Mouse (Mus musculus) T-cell, adult 2 months (primary cell): ENCODE data around the gene Rps27a.

ENCODE experiments used
- DNase-seq: peaks from one replicate; pipeline ENCODE4 v3.0.0; 2022; ENCODE audit warnings: low spot score

The Rps27a gene

GRCm38 (mm10) chr11:29512818-29513535 is 34.9 kb downstream of the Rps27a start:
- no peak for DNase-seq

GRCm38 (mm10) chr11:29509421-29509820 is 38.5 kb downstream of the Rps27a start:
- no peak for DNase-seq

DNA sequence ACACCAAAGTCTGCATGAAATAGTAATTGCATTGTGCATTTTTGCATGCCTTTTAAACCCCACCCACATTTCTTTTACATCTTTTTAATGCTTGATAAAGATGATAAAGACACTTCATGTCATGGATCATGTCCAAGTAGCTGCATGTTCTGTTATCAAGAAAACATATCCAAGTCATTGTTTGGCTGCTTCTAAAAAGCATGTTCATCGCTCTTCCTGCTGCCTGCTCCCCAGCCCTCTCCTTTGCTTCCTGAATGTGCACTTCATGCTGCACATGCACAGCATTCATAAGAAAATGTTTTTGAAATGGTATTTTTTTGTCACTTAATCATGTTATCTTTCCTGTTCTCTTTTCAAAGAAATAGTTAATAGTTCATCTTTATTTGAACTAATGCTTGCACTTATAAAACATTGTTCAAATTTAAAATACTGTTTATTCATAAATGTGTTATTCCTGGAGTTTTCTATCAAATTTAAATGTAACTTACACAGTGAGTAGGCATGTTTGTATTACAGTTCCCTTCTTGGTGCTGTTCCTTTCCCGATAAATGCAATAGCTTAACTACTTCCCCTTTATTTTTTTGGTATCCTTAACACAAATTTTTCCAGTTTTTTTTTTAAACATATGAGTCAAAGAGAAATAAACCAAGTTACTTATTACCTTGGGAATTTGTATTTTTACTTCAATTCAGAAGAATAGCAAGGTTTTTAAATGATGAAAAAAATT is 42.8 kb downstream of the Rps27a start:
- no peak for DNase-seq

- DNase-seq = no peak
Observed at GRCm38 (mm10) chr11:29503948-29504893, 43.7 kb downstream of the Rps27a start.

DNA sequence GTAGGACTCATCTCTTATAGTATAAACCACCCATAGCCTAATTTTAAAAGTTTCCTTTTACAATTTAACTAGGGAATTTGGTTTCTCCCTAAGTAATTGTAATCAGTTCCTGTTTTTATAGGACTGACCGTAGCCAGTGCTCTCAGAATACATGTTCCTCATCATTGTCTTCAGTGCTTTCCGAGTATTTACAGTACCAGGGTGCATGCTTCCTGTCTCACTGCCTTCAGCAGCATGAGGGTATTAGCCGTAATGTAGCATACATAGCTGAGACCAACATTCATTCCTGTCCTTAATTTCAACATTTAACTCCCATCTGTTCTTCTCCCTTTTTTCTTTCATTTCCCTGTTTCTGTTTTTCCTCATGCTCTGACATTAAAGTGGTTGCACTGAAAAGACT is 50.9 kb downstream of the Rps27a start:
- DNase-seq = no peak
